Mouse (Mus musculus) thymus, postnatal 4 days (tissue): Measurements from ENCODE around the gene Fam57a.
A peak's percentile ranks its signal among the peaks of the same experiment; 100 is the strongest.

Source experiments
- DNase-seq: peaks from one replicate; pipeline ENCODE4 v3.0.0; 2021

Fam57a gene

DNA sequence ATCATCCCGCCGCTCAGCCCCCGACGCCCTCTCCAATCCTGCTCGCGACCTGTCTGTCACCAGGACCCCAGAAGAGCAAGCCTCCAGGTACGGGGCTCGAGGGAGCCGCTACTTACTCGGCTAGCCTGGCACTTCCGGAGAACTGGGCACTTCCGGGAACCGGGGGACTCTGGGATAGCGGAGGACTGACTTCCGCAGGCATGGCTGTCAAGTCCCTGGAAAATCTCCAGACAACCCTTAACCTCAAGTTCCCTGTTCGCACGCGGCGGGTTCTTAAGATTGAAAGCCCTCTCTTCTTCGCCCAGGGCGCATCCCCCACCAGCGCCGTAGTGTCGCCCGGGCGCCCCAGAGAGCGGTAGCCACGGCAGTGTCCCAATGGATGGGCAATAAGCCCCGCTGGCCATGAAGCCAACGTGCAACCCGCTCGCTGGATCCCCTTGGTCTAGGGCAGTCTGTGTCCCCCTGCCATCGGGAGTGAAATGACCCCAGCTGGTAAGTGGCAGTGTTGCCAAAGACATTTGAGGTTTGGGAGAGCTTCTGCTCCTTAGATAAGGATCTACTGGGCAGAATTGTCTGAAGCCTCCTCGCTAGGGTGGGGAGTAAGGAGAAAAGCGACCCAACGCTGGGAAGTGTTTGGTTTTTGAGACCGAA, at the start of gene Fam57a, which contains the start of gene Vps53:
Gene Fam57a, plus strand, starts transcription at position 177 of the 651 bp plus-strand sequence.
Gene Vps53, minus strand, starts transcription at position 153 of the 651 bp plus-strand sequence.
- peak; percentile 84 for DNase-seq

DNA sequence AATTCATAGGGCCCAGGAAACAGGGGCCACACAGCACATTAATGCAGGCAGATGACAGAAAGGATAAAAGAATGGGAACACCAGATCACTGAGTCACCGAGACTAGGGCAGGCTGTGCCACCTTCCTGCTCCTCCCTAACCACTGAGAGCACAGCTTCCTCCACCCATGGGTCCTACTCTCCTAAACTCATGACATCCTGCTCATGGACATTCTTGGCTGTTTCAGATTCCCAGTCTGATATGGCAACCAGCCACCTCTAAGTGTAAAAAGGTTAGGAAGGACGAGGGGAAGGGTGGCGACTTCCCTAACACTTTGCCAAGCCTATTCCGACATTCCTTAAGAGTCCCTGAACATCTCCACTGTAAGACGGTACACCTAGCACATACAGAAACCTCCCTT, 48.6 kb upstream of the Fam57a start:
- DNase-seq = no peak

DNA sequence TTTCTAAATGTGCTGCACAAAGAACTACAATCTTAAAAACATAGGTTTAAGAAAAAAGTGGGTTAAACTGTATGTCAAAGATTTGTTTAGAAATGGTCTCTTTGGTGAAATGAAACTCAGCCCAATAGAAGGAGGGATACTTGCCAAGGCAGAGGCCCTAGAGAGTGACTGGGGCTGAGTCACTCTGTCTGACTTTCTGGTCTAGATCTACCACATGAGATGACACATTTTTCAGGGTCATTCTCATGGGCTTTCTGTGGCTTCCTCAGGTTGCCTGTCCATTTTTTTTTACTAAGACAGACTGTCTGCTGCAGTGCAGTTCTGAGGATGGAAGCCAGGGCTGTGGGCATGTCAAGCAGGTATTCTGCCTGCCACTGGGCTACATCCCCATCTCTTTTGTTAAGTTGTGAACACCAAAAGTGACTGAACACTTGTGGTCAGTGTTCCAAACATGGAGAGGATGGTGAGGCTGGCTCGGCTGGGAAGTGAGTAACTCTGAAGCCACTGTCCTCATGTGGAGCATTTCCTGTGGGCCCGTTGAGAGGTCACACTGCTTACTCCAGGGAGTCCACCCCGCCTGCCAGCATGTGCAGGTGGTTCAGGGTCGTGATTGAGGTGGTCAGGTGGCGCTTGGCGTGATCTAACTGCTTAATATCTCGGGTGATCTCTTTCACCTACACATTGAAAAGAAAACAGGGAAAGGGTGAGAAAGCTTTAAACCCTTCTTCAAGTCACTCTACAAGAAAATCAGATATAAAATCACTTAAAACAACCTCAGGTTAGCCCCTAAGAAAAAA, 43.6 kb upstream of the Fam57a start:
- no peak for DNase-seq

DNA sequence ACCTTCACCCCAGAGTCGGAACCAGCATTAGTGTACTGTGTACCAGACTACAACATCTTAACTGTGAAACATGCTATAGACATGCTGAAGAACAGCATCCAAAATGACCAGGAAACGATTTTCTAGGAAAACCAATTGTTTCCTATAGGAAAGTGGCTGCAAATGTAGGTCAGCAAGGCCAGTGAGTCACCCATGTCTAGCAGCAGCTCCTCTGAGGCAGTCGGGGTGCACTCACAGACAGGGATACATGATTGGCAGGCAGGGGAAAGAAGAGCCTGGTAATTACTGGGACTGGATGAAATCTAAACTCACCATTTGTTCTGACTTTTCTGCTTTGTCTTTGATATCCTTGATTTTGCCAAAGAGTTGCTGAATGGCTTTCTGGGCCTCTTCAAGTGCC, 41.5 kb upstream of the Fam57a start:
- no peak for DNase-seq

DNA sequence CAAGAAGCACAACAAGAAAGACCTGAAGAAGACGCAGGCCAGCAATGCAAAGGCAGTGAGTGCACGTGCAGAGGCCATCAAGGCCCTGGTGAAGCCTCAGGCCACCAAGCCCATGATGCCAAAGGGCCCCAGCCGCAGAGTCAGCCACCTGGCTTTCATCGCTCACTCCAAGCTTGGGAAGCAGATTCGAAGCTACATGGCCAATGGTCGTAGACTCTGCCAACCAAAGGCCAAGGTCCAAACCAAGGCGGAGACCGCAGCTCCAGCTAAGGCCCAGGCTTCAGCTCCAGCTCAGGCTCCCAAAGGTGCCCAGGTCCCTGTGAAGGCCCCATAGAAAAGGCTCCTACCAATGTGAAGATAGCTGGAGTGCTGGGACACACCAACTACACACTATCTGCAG, 35.1 kb upstream of the Fam57a start:
- no peak for DNase-seq

DNA sequence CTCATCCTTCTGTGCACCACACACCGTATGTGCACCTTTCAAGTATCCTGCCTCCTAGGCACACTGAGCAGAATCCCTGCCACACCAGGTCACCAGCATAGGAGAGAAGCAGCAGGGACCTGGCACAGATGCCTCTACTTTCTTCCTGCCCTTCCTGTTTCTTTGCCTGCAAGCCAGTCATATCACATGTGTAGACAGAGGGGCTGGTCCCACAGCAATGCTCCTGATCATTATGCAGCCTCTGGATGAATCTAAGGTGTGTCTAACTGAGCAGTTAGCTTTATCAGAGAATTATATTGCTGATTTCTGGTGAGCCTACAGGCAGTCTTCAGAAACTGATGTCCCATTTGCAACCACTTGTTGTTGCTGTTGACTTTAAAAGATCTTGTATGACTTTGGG, 34.3 kb upstream of the Fam57a start:
- no peak for DNase-seq

DNA sequence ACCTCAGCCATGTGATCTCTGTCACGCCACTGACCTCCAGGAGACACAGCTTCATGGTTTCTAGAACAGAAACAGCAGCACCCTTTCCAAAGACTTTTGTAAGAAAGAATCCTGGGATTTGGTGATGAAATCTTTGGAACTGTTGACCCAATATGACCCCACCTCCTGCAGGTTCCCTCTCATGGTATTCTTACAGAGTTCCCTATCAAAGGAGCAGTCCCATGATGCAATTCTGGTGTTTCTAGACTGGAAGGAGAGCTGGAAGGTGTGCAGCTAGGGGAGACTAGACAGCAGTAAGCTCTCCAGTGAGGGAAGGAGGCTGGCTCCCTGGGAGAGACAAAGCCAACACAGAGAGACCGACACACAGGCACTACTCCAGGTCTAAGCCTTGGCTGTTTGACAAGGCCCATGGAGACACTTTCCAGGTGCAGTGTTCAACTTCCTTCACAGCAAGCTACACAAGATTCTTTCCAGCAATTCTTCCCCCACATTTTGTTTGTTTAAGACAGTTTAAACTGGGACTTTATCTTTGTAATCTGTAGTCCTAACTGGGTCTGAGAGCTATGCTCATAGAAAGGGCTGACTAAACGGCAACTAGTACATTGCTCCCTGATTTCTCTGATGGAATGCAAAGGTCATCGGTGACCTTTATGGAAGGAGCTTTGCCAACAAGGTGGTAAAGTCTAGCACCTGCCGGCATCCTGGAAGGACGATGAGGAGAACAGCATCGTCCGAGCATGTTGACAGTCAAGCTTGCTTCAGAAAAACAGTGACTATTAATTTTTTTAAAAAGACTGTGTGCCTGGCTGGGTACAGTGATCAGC, 33.1 kb upstream of the Fam57a start:
- DNase-seq = no peak

DNA sequence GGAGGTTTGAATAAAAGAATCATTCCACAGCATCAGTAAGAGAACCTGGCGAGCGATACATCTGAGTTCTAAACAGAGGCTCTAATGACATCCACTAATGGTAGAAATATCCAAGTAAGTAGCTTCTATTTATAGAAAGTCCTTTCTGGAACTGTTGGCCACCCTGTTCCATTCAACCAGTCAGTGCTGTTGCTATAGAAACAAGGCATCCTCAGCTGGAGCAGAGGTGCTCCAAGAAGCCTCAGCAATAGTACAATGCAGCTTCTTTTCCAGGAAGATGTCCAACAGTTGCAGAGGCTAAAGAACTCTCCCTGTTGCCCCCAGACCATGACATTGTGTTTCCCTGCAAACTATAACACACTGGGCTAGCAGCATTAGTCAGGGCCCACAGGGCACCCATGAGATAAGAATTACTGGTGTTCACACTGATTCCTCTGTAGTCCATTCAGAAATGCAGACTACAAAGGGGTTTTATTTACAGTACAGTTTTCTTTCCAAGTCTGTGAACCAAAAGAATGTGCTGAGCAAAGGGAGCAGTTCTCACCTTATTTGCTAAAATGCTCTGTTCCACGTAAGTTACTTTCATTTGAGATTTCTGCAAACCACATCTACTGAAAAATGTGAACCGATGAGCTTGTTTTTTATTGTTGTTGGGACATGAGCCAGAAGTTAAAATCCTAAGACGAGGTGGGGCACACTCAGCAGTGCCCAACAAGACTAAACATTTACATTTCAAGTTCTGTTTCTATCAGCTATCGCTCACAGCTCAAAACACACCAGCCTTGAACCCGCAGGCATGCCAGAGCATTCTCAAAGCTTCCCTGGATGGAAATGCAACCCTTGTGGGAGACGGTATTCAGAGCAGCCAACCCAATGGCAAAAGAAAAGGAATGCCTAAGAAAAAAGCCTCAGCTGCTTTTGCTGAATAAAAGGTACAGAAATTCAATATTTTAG, 31.1 kb upstream of the Fam57a start:
- DNase-seq = no peak

DNA sequence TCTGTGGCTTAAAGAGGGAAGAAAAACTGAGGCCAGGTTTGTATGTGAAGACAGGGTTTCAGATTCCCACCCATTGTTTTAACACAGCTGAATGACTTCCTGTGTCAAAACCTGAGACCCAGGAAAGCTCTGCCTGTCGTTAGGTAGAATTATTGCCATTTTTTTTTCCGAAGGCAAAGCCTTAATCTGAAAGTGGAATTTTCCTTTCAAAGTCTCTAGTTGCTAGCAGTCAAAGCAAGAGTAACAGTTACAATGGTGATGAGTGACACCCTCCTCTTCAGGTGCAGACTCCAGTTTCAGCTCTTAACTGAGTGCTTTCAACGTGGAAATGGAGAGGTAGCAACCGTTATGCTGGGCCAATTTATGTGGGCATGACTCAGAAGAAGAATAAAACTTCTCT, 28.5 kb upstream of the Fam57a start:
- no peak for DNase-seq

DNA sequence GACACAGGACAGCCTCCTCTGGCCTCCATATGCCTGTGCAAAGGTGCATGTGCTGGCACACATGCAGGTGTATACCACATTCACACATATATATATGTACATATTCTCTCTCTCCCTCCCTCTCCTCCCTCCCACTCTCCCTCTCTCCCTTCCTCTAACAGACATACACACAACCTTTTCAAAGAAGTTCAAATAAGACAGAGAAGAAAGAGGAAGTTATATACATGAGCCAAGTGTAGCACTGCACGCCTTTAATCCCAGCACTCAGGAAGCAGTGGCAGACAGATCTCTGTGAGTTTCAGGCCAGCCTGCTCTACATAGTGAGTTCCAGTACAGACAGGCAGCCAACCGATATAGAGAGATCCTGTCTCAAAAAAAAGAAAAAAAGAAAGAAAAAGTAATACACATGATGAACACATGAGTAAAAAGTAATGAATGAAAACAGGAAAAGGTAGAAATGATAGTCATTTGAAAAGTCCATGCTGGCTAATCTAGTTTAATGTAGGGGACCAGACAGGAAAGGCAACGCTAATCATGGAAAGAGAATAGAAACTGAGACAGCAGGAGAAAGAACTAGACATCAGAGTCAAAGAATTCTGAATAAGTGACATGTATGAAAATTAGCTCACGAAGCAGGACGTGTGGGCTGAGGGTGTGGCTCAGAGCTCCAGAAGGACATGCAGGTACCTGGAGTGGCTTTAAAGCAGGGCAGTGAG, 26.1 kb upstream of the Fam57a start:
- DNase-seq = no peak

DNA sequence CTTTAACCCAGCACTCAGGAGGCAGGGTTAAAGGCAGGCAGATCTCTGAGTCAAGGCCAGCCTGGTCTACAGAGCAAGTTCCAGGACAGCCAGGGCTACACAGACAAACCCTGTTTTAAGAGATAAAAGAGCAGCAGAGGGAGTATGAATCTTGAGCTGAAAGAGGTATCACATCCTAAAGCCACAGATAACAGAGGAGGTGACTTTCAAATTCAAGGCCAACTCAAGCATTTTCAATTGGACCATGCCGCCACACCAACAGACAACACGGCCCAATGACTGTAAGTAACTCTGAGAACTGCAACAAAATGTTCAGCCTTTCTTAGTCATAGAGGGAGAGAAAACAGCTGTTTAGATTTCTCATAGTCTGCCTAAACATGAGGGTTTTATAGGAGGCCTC, 25.3 kb upstream of the Fam57a start:
- no peak for DNase-seq

DNA sequence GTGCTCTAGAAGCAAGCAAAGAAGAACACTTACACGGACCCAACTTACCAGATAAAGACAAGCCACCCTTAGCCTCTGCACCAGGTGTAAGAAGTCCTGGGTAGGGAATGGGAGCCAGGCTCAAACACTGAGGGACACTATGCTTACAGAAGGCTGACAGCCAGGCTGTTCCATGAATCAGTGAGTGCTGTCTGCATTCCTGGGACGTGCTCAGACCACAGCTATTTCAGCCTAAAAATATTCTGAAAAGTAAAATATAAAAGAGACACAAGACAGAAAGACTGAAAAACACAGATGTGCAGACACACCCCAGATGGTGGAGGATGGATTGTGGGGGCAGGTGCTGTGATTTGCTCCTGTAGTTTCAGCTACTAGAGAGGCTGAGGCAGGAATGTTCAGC, 24.6 kb upstream of the Fam57a start:
- DNase-seq = no peak

DNA sequence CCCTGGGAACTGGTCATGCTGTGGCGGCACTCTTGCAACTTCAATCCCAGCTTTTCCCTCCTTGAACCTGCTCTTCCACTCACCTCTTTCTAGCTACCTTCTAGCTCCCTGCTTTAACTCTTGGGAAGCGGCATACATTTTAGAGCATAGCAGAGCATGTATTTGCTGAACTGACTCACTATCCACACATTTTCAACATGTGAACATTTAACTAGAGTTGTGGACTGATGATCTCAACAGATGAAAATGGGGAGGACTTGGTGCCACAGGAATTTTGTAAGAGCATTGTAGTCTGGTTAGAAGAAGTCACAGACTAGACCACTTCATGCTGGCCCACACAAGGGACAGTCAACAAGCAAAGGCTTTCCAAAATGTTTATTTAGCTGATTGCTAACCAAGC, 21.1 kb upstream of the Fam57a start:
- no peak for DNase-seq

DNA sequence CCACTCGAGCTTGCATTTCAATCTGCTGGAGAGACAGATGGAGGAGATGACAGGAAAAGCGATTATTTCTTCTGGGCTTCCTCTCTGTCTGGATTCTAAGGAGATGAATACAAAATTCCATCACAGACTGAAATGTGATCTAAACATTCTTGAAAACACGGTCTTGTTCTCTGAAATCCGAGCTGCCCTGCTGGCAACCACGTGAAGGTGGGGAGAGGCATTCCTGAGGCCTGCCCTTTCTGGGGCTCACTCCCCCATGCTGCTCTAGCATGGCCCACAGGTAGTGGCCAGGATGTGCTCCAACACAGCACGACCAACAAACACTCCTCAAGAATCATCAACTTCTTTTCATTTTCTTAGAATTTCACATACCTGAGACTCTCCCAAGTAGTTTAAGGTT, 19.2 kb upstream of the Fam57a start:
- no peak for DNase-seq

DNA sequence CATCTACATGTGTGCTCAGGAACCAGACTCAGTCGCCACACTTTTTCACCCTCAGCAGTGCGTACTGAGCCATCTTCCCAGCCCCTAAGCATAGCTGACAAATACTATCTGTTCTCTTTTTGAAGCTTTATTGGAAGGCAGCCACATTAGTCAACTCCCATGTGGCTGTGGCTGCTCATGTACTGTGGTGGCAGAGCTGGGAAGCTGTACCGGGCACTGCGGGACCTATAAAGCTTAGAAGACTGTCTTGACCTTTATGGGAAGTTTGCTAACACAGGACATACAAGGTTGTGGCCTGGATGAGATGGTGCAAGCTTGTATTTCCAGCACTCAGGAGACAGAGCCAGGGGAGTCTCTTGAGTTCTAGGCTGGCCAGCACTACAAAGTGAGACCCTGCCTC, 12.8 kb upstream of the Fam57a start:
- no peak for DNase-seq

DNA sequence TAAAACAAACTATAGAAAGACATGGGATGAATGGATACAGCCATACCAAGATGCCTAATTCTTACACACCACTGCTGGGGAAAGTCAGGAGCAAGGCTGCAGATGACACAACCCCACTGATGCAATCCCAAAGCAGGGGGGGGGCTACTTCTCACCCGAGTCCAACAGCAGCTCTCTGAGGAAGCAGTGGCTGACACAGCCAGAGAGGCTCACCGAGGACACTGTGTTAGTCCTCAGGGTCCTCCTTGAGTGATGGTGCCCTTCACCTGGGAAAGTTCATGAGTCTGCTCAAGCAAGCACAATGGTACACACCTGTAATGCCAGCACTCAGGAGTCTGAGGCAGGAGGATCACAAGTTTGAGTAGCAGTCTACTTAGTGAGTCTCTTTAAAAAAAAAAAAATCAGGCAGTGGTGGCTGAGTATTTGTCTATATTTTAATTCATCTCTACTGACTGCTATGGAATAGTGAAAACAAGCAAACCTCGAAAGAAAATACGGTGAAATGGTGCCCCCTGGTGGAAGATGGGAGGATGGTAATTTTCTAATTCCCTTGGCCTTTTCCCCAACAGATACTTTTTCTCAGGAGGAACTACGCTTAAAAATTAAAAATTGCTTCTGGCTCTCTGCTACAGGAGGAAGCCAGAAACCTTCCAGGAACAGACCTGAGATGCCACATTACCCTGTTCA, 12.2 kb upstream of the Fam57a start:
- peak; percentile 80 for DNase-seq

DNA sequence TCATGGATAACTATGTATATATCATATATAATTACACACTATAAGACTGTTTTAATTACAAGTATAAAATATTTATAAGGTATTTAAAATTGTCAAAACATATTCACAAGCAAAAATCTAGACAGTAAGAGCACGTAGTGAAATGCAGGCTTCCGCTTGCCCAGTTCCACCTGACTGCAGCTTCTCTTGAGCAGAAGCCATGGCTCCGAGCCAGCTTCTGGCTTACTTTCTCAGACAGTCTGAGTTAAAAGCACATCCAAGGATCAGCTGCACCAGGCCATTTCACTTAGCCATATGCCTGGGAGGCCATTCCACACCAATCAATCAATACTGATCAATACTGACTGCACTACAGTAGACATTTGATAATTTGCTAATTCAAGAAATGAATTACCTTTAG, 10.5 kb upstream of the Fam57a start:
- no peak for DNase-seq

DNA sequence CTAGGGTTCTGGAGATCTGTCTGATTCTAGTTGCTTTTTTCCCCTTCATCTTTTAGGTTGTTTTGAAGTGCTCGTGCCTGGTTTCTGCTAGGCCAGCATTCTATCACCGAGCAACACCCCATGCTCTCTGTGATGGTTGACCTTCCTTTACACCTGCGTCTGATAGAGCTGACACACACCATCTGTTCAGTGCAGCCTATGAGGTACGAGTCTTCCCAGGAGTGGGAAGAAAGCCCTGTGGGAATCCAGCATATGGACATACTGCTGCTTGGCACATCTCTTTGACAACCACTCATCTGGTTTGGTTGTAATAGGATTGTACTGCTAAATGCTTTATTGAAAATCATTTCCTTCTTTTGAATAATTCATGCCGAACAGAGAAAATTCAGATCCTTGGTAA, 9.3 kb upstream of the Fam57a start:
- no peak for DNase-seq

DNA sequence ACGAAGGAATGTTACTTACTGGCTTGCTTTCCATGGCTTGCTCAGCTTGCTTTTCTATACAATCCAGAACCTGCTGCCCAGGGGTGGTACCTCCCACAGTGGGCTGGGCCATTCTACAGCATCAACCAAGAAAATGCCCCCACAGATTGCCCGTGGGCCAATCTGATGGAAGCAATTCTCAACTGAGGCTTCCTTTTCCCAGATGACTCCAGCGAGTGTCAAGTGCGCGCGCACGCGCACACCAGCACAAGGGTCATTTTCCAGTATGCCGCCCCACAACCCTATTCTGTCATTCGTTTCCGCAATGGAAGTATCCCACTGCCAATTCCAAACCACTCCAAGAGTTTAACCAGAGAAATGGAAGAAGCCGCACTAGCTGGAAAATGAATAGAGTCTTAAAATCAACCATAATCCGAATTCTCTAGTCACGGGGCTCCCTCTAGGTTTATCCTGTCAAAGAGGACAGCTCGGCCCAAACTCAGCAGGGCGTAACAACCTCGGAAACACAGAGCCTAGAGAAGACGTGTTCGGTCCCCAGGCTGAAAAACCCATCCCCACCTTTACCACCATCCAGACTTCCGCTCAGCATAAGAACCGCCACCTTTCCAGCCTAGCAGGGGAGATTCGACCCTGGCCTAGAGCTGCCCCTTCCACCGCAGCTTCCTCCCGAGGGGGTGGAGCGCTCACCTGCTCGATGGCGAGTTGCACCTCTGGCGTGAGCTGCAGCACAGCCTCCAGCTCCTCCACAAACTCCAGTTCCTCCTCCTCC, 561 bp upstream of the Fam57a start:
- peak; percentile 25 for DNase-seq

DNA sequence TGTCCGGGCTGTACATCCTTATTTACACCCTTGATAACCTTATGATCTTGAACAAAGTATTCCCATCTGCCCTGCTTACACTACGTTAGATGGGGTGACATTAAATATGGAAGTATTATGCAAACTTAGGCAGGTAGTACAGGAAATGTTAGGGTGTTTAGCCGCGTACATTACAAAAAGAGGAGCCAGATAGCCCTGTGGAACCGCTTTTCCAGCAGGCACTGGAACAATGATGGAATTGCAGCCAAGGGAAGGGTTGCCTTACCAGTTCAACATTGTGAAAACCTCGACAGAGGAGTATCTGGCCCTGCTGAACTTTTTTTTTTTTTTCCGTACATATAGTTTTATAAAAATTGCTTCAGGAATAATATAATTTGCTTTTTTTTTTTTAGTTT, 672 bp downstream of the Fam57a start:
- DNase-seq = no peak
